Mouse (Mus musculus): ENCODE data around the gene Ccng2.

DNA sequence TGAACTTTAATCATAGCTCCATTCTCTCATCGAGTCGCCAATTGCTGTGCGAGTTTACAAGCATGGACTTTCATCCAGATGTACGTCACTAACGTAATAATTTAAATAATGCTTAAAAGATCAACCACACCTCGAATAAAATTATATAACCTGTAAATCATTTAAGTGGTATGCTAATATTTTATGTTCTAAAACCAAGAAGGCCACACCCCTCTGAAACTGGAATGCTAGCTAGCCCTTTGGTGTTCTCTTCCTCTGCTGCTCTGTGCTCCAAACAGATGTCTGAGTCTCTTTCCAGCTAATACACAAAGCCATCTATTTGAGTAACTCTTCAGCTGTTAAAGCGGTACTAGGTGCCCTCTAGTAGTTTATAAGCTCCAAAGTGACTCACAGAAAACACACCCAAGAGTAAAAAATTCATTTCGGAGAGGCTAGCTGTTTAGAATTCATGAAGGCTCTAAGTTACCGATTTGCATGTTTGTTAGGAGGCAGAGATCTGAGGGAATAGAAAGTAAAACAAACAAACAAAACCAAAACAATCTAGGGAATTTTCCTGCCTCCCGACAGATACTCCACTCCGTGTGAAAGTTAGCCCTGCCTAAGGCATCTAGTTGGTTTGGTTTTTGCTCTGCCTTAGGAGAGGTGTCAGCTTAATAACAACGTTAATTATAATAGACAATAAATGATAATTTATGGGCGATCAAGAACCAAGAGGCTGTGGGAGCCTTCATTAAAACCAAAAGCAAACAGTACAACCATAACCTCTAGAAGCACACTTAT is 1.1 kb upstream of the Ccng2 start:
- TF ChIP-seq CTCF (IDR thresholded peaks at IDR 0.05; ENCODE audit: low read depth, low read length) (no peak), POLR2A (IDR thresholded peaks at IDR 0.05; ENCODE audit: extremely low read depth, insufficient read depth, low read length) (no peak)
